Mouse (Mus musculus): ENCODE data around the gene Mknk1.

The Mknk1 gene

DNA sequence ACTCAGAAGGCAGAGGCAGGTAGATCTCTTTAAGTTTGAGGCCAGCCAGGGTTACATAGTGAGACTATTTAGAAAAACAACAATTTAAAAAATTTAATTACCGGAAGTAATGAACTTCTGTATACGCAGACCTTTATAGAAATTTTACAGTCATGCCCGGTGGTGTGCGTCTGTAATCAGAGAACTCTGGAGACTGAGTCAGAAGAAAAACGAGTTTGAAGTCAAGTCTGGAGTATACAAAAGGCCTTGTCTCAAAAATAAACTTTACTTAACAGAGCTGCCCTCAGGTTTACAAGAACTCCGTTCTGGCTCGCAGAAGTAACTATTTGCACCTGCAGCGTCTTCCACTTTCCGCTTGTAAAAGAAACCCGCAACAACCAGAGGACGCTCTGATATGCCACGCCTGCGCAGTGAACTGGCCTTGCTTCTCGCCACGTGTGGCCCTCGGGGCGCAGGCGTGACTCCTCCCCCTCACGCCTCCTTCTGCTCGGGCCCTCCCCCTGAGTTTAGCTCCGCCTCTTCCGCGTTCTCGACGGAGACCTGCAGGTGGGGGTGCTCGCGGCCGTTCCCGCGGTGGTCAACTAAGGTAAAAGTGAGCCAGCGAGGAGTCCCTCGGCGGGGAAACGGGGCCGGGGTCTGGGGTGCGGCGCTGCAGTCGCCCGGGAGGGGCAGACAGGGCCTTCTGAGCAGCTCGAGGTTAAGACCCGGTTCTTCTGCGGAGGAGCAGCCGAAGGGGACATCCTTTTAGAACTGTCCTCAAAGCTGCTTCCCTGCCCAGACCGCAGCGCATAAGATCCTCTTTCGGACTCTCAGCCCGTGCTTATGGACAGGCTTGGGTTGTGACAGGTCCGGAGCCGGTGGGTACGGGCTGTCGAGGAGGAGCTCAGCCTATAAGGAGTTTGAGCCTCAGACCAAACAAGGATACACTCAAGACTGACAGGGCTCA is at the start of gene Mknk1:
Gene Mknk1, plus strand, starts transcription at position 503 of the 946 bp plus-strand sequence.
- DNase-seq (ENCODE audit: low read depth in 2 of 2, low spot score in 2 of 2): peak; percentile 87 to 92

DNA sequence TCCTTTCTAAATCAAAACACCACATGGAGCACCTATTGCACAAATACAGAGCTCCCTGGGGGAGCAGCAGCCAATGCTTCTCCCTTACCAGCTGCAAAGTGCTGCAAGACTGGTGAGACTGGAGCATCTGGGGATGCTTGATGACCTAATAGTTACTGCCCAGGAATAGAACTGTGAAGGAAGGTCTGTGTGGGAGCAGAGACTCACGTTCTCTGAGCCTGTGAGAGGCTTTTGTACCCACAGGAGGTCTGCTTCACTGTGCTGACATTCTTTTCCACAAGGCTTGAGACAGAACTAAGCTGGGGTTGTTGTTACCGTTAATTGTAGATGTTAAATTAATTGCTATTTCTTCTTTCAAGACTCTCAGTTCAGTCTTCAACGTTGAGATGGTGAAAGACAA is 48.1 kb upstream of the Mknk1 start:
- no peak for DNase-seq (ENCODE audit: low read depth in 2 of 2, low spot score in 2 of 2)

DNA sequence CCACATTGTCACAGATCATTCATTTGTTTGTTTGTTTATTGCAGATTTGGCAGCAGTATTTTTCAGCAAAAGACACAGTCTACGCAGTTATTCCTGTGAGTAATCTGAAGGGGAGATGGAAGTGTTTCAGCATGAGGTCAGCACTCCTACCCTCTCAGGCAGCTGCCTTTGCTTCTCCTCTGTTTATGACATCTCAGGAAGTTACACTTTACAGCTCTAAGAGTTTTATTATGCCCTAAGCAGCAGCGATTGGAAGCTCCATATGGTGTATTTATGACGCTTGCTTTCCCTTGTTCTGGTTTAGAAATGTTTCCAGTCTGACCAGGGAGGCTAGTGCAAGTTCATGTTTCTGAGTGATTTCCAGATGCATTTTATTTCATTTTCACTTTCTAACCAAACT is 43.6 kb upstream of the Mknk1 start:
- no peak for DNase-seq (ENCODE audit: low read depth in 2 of 2, low spot score in 2 of 2)

DNA sequence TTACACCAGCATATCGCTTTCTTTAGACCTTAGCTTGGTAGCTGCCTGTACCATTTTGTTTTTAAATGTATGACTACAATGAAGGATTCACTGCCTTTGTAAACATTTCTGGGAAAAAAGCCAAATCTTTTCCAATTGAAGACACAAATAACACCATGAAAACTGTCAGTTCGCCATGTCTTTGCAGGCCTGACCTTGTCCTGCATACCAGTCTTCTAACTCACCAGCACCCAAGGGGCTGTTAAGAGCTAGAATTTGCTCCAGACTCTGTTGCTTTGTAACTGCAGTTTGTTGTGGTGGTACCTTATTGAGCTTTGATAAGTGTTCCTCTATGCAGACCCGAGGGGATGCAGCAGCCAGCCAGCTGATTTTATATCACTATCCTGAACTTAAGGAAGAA is 39.0 kb upstream of the Mknk1 start:
- no peak for DNase-seq (ENCODE audit: low read depth in 2 of 2, low spot score in 2 of 2)

DNA sequence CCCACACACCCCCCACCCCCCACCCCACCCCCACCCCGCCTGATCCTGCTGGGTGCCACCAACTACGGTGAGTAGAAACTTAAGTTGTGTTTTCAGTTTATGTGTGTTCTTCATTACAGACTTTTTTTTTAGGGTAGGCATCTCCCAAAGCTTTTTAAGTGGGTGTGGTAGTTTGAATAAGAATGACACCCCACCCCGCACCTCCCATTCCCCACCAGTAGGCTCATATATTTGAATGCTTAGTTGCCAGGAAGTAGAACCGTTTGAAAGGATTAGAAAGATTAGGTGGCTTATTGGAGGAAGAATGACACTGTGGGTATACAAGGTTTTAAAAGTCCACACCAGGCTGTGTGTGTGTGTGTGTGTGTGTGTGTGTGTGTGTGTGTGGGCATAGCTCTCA is 26.7 kb upstream of the Mknk1 start:
- no peak for DNase-seq (ENCODE audit: low read depth in 2 of 2, low spot score in 2 of 2)

DNA sequence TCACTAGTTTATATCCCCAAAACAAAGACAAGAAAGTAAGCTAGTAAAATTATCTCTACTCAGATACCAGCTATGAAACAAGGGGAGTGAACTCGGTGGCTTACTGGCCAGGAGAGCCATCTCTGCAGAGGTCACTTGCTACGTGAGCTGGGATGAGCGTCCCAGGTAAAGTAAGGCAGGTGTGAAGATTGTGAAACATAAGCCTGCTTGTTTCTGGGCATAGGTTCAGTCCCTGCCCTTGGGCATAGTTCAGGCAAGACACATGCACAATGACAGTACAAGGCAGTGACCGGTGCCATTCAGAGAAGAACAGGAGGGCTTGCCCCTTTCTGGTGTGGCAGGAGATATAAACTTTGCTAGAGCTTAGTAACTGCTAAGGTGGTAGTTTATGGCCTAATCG is 23.4 kb upstream of the Mknk1 start:
- DNase-seq (ENCODE audit: low read depth in 2 of 2, low spot score in 2 of 2): no peak

DNA sequence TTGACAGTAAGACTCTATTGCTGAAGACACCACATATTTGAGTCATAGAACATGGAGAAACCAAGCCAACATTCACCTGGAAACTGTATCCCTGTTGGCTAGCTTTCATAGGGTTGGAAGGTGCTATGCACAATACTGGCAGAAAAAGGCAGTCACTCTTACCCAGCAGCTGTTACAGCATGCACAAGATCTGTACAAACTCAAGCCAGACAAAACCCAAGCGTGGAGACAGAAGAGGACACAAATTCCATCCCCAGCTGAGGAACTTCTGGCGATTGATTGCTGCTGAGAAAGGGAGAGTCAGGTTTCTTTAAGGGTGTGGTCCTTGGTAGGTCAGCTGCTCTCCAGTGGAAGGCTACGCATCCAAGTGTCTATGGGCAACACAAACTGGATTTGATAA is 18.8 kb upstream of the Mknk1 start:
- DNase-seq (ENCODE audit: low read depth in 2 of 2, low spot score in 2 of 2): no peak

DNA sequence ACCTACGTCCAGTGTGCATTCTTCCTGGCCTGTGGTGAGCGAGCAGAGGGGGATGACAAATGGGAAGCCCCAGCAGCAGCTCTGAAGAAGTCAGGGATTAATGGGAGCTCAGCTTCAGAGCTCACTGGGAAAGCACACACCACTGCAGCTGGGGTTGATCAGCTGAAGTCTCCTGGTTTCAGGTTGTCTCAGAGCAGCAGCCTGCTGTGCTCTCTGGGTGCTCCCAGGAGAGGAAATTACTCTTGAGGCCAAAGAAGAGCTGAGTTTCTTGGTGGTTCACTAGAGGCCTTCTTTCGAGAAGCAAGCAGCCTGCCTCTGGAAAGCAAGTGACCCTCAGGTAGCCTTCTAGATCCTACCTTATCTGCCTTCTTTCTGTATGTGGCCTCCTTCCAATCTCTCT is 18.1 kb upstream of the Mknk1 start:
- no peak for DNase-seq (ENCODE audit: low read depth in 2 of 2, low spot score in 2 of 2)

DNA sequence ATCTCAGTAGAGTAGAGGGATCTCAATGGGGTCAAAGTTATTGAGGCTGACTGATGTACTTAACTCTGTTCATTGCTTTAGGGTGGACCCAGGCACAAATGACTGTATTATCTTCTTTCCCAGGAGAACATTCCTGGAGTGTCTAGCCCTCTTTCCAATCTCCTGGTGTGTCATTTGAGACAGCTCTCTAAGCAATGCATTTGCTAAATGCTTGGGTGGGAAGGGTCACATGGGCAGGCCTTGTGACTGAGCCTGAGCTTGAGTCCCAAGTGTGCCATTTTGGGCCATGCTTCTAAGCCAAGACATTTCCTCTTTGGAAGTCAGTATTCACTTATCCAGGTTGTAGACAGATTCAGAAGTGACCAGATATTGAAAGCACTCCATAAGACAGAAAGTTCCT is 17.6 kb upstream of the Mknk1 start:
- no peak for DNase-seq (ENCODE audit: low read depth in 2 of 2, low spot score in 2 of 2)

DNA sequence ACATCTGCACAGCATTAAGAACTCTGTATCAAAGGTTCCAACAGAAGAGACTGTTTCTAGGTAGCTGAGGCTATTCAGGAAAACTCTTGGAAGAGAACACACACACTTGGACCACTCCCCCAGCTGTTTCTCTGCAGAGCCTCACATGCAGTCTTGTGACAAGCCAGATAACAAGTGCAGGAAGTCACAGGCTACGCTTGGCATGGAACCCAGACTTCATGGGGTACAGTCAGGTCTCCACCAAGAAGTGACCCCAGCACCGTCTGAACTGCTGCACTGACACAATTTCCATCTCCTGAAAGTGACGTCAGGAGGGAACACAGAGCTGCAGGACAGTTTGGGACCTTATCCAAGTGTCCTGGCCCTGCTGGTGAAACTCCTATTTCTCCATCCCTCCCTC is 17.1 kb upstream of the Mknk1 start:
- DNase-seq (ENCODE audit: low read depth in 2 of 2, low spot score in 2 of 2): no peak

DNA sequence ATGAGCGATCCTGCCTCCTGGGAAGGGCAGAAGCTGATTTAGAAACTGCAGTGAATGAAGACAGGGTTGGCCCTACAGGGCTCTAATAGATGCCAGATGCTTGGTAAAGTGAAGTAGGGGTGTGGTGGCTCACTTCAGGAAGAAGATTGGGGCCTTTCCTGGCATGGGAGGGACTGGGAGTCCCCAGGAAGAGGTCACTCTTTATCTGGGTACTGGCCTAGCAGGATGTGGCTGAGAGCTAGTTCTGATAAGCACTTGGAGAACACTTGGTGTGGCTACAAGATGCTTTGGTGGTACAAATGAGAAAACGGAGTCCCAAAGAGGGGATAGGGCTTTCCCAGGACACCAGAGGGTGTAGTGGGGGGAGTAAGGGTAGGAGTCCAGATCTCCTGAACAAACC is 14.8 kb upstream of the Mknk1 start:
- no peak for DNase-seq (ENCODE audit: low read depth in 2 of 2, low spot score in 2 of 2)

DNA sequence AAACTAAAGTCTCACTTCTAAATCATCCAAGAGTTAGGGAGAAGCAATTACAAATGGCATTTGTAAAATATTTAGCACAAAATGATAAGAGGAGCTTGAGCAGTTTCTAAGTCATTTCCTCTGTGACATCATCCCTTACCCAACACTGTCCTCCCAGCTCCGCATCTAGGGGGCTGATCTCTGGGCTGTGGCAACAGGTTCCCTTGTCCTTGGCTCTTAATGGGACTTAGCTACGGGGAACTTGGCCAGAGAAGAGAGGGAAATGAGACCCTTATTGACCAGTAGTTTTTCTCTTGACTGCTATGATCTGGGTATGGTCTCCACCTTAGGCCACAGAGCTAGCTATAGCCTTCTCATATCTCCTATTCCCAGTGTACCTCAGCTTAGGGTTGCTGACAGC is 13.7 kb upstream of the Mknk1 start:
- no peak for DNase-seq (ENCODE audit: low read depth in 2 of 2, low spot score in 2 of 2)

DNA sequence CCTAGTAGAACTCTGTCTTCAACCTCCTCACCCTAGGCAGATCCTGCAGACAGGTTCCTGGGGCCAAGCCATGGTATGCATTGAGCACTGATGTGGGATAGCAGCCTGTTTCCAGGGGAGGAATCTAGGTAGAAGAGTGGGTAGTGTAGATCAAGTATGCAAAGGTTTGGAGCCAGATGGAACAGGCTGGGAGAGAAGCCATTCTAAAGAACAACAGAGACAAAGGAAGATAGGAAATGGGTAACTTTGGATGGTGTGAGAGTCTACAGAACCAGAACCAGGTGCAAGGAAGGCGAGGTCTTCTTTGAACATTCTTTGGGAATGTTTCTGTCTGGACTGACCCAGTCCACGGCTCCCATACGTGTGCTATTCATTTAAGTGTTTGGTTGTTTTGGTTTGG is 11.9 kb upstream of the Mknk1 start:
- DNase-seq (ENCODE audit: low read depth in 2 of 2, low spot score in 2 of 2): no peak

DNA sequence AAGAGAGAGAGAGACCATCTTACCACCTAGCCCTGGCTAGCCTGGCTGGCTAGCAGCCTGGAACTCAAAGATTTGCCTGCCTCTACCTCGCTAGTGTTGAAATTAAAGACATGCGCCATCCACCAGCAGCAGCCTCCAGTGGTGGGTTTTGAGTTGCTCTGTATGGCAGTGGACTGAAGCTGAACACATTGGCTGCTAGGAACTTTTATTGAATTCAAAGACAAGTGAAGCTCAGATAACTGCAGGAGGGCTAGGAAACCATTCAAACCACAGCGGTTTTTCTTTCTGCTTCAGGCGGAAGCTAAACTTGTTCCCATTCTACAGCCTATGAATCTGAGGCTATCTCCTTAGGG is 11.5 kb upstream of the Mknk1 start:
- DNase-seq (ENCODE audit: low read depth in 2 of 2, low spot score in 2 of 2): peak in 1 of 2 experiments; percentile 9

DNA sequence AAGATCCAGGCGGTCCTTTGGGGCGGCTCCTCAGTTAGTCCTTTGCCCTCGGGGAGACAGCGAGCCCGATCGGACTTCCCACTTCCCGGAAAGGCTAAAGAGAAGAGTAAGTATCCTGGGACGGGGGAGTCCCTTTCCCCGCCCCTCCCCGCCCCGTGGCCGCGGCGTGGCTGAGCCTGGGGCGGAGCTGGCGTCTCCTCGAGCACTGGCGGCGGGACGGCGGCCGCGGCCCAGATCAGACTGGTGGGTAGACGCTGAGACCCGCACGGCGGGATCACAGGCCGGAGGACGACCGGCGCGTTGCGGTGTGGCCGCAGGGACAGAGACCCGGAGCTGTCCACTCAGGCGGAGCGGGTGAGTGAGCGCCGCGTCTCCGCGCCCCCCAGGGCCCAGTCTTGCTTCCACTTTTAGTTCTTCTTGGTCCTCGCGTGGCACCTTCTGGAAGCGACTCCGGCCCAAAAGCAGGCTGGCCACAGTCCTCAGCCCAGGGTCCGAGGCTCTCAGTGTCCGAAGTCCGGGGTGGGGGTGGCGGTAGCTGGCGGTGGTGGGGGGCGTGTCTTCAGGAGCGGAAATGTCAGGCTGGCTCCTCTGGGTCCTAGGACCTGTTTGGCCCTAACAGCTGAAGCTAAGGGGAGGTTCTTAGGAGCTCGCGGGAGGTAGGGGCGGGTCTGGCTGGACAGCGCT is 11.0 kb upstream of the Mknk1 start, which contains the start of gene Mob3c:
Gene Mob3c, plus strand, starts transcription at position 205 of the 684 bp plus-strand sequence.
- peak; percentile 25 to 36 for DNase-seq (ENCODE audit: low read depth in 2 of 2, low spot score in 2 of 2)

DNA sequence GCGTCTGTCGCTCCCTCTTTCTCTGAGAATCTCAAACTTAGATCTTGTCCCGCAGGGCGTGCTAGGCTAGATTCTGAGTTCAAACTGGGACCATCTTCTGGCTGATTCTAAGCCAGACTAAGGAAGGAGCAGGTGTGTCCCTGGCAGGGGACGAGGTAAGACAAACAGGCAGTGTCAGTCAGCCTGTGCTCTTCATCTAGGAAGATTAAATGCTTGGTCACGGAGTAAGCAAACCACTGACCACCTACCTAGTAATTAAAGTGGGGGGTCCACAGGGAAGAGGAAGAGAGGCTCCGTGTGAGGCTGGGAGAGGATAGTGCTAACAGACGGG is 10.5 kb upstream of the Mknk1 start:
- DNase-seq (ENCODE audit: low read depth in 2 of 2, low spot score in 2 of 2): no peak

DNA sequence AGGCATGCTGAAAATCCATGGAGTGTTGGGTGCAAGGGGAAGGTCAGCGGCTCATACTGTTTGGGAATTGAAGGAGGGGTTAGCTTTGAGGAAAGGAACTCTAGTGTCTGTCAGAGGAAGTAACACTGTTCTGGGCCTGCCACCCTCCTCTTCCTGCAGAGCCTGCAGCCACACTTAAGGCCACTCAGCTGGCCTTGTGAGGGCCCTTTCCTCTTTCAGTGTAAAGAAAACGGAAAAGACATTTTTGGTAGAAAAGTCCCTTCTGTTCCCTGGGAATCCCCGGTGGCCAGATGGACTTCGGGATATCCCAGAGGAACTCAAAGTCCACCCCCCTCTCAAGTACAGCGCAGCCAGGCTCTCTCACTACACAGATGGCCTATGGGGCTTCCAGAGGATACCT is 8.5 kb upstream of the Mknk1 start:
- DNase-seq (ENCODE audit: low read depth in 2 of 2, low spot score in 2 of 2): no peak

DNA sequence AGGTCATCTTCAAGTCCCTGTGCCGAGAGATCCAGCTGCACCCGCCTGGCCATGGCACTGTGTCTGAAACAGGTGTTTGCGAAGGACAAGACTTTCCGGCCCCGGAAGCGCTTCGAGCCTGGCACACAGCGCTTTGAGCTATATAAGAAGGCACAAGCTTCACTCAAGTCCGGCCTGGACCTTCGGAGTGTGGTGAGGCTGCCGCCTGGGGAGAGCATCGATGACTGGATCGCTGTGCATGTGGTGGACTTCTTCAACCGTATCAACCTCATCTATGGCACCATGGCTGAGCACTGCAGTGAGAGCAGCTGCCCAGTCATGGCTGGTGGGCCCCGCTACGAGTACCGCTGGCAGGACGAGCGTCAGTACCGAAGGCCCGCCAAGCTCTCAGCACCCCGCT is 7.8 kb upstream of the Mknk1 start:
- no peak for DNase-seq (ENCODE audit: low read depth in 2 of 2, low spot score in 2 of 2)

DNA sequence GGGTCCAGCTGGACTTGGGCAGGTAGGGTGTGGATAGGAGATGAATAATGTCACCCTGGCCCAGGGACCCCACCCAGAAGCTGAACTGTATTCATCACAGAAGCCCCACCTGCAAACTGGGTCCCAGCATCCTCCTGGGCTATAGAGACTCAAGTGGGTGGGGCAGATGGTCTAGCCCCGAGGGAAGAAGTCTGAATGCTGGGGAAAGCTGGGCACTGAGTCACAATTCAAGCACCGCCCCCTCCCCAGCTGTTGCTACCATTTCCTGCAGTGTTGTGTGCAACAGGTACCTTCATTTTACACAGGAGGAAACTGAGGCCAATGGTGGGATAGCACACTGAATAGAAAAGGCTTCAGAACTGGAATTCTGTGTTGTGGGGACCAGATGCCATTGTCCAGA is 7.0 kb upstream of the Mknk1 start:
- no peak for DNase-seq (ENCODE audit: low read depth in 2 of 2, low spot score in 2 of 2)

DNA sequence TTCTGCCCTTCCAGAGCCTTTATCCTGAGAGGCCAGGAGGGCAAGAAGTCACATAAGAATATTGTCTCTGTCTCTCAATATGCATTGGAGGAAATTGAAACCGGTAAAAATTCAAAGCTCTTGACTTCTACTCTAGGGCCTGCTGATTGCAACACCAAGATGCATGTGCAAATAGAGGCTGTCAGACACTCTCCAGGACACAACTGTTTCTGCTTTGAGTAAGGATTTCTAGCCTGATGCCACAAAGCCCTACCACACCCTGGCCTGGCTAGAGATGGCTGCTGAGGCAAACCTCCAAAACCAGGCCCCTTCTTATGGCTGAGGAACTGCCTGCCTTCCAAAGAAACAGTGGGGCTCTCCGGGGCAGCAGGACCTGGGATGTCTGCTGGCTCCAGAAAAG is 3.4 kb upstream of the Mknk1 start:
- no peak for DNase-seq (ENCODE audit: low read depth in 2 of 2, low spot score in 2 of 2)

DNA sequence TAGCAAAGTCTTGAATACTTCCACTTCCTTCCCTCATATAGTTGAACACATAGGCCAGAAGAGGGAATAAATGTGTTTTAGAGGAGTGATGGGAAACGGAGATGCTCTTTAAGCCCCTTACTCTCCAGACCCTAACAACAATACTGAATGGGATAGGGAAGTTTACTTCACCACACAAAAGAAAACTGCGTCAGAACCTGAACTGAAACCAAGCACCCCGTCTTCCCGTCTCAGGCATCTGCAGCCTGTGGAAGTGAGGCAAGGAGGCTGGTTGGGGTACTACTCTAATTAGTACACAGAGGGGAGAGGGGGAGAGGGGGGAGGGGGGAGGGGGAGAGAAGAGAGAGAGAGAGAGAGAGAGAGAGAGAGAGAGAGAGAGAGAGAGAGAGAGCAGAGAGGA is 802 bp upstream of the Mknk1 start:
- no peak for DNase-seq (ENCODE audit: low read depth in 2 of 2, low spot score in 2 of 2)

DNA sequence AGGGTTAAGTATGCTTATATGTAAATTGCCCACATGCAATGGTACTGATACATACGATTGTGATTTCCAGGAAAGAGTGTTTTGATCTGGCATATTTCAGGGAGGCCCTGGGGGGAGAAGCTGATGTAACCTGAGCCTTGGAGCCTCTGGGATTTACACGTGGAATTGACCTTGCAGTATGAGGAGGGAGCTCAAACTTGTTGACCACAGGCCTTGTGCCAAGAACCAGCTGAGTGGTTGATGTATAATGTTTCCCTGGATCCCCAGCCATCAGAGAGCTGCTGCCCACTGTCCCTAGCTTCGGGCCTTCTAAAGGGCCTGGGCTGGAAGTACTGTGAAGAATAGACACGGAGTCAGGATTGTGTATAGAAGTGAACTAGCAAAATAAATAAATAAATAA is 958 bp downstream of the Mknk1 start:
- no peak for DNase-seq (ENCODE audit: low read depth in 2 of 2, low spot score in 2 of 2)

DNA sequence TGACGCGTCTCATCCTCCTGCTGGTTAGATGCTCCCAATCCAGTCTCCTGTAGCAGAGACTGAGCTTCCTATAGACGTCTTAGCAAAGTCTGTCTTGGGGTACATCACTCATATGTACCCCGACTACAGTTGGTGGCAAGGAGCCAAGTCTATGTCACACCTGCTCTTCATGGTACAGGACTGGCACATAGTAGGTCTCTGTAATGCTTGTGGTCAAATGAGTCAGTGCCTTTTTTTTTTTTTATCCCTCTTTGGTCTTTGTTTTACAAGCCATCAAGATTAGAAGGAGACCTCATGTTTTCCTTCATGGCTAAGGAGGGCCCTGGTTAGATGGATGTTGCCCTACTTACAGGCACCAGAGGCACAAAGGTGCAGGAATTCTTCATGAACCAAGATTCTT is 1.8 kb downstream of the Mknk1 start:
- DNase-seq (ENCODE audit: low read depth in 2 of 2, low spot score in 2 of 2): no peak

Measured in CD8-positive naive resting alpha-beta T cell, adult 2 months (primary cell).